Mouse (Mus musculus) NIH3T3 (cell line): ENCODE data around the gene Msantd2.

Experiments
- DNase-seq: peaks from one replicate; pipeline ENCODE4 v3.0.0-alpha.2; 2012; ENCODE audit warnings: low read depth

The Msantd2 gene

DNA sequence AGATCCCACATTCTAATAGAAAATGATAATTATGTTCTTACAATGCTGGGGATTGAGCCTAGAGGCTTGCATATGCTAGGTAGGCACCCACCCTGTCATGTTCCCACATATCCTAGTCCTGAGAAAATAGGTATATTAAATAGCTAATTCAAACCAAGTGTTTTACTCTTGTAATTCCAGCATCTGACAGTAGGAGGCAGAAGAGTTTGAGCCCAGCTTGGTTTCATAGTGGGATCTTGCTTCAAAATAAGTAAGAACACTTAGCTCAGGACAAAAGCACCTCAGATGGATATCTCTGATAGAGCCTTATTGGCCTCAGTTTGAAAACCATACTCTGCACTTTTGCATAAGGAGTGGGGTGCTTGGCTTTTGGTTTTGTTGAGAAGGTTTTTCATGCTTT, 15.2 kb downstream of the Msantd2 start:
- peak; percentile 7 for DNase-seq

GRCm38 (mm10) chr9:37506023-37506422, 16.9 kb downstream of the Msantd2 start:
- no peak for DNase-seq

DNA sequence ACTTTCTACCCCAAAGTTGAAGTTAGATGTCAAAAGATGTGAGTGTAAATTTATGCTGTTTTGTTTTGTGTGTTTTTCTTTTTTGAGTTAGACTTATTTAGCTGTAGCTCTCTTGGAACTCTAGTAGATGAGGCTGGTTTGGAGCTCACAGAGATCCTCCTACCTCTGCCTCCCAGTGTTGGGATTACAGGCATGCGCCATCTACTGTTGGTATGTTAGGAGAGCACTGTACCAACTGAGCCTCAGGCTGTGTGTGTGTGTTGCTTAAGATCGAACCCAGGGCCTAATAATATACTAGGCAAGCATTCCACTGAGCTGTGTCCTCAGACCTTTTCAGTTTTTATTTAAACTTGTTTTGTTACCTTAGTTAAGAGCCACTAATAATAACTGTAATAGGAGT, 23.0 kb downstream of the Msantd2 start:
- no peak for DNase-seq

GRCm38 (mm10) chr9:37514456-37514855, 25.3 kb downstream of the Msantd2 start:
- no peak for DNase-seq

DNA sequence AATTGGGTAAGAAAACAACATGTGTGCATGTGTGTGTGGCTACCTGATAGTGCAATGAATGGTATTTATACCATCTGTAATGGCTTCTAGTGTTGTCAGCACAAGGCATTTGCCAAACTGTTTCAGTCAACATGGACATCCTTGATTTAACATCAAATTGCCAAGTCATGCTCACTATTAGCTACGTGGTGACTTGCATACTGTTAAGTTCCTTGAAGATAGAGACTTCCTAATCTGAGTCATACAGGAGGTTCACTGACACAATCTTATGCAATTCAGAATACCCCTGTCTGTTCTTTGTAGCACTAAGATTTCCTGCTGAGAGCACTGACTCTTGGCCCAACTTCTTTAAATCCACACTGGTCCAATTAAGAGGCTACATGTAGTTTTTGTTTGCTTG, 28.3 kb downstream of the Msantd2 start:
- DNase-seq: peak; percentile 30

DNA sequence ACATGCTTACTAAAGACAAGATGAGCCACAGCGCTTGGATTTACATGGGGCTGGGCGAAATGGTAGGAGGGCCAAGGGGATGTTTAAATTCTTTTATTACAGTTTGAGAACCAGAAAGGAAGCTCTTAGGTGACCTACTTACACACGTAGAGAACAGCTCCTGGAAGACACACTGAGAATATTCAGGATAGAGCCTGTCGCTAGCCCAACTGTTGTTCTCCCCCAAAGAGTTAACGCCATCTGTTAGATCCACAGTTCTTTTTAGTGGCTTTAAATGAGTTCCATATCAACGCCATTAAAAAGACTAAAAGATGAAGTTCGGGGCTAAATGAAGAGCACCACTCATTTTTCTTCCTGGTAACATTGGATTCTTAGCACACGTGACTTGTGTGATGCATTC, 29.9 kb downstream of the Msantd2 start:
- no peak for DNase-seq

DNA sequence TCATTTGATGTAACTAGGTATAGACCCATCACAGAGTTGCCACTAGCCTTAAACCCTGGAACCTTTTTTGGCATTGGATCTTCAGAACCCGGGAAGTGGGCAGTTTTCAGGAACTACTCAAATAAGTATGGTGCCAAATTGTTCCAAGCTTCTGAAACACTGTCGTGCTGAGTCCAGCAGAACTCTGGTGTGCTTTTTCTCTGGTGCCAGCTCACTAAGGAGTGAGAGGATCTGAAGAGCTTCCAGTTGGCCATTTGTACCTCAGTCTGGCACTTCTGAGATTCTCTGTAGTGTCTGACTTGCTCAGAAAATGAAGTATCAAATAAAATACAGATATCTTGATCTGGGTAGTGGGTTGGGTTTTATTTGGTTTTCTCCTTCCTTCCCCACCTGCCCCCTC, 30.9 kb downstream of the Msantd2 start:
- DNase-seq: no peak

- no peak for DNase-seq
Observed at GRCm38 (mm10) chr9:37525461-37525860, 36.3 kb downstream of the Msantd2 start.

DNA sequence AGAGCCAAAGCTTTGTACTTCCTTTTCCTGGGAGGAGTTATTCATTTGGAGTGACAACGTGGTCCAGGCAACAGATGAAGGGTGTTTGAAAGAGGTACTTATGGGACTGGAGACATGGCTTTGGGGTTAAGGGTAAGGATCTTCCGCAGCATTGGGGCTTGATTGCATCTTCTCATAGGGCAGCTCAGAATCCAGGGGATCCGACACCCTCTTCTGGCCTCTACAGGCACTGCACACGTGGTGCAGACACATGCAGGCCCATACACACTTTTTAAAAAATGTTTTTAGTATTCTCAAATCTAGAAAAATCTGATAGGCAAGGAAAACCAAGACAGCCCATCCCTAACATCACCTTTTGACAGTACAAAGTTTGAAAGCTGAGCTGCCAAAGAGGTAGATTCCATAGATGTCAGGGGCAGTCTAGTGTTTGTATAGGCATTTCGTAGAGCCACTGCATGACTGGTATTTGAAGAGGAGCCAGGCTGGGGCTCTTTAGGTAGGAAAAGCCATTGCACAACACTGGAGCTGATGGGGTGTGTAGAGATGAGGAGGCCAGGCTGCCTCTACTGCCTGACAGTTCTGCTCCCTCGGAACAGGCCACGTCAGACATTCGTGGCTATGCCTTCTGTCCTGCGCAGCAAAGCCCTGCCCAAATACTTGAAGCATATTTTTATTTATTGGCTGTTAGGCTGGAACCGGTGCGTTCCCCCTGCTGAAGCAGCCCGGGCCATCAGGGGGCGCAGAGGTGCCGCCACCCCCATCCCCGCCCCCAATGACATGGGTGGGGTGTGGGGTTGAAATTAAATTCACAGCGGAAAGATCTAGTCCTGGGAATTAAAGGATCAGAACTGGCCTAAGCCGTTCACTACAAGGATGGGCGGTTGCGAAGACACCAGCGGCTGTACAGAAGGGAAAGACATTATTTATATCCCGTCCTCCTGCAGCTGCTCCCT, 37.6 kb downstream of the Msantd2 start:
- DNase-seq: no peak

DNA sequence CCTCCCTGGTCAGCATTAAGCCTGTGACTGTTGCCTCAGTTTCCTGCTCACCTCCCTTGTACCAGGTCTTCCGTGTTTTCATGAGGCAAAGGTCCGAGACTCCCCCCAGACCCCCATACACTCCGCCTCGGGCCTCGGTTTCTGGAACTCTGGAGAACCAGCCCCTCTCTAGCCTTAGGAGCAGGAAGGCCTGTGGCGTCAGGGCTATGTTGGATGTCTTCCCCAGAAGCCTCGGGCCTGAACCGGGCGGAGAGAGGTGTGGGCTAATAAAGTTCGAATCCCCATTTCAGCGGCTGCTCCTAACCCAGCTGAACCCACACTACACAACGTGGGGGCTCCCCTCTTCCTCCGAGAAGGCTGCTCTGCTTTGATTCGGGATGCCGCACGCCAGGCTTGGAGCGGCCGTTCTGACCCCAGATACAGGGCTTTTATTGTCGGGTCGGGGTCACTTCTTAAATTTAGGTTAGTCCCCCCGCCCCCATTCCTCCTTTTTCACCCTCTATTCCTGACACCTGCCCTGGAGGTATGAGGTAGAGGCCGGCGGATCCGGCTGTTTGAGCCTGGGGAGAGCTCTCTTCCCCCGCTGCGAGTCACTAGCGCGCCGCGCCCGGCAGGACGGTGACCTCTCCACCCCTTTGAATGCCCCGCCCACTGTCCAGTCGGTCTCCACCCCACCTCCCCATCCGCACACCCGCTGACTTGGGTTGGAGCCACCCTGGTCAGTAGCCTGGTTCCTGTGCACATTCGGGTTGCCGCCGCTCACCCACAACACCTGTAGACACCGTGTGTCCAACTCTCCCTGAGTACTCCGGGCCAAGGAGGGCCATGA, 38.5 kb downstream of the Msantd2 start, which contains the start of gene Esam:
Gene Esam (plus strand): TSS at position 683 of the 829 bp plus-strand sequence.
- DNase-seq: no peak

GRCm38 (mm10) chr9:37528225-37528970, 39.3 kb downstream of the Msantd2 start:
- no peak for DNase-seq

DNA sequence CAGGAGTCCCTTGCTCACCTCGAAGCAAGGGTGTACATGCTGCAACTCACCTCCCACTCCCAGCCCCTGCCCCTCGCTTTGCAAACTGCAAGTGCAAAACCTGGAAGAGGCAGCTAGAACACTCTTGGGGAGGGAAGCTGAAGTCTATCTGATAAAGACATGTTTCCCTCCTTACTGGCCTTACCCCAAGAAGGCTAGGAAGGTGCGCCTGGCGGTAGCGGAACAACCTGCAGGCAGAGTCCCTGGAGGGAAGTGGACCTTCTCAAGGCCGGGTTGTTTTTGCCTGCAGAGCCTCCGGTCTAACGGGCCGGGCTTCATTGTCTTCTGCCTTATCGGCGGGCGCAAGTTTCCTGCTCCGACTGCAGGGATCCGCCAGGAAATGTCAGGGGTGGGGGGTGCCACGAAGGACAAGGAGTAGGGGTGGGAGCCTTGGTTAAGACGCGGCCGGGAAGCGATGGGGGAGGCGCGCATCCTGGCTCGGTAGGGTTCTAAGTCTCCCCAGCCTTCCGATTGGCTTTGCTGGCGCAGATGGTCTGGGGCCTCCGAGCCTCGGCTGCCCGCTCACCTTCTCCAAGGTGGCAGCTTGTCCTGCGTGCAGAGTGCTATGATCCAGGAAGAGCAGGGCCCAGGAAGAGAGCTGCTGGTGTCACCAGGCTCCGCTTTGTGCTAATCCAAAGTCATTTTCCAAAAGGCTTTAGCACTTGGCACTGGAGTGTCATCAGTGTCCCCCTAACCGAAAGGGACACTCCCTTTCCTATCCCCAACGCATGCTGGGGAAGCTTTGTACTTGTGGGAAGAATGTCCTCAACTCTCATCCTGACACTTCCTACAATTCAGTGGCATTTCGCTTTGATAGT, 41.1 kb downstream of the Msantd2 start:
- DNase-seq: no peak

GRCm38 (mm10) chr9:37530888-37531705, 42.0 kb downstream of the Msantd2 start:
- no peak for DNase-seq

GRCm38 (mm10) chr9:37536851-37537250, 47.7 kb downstream of the Msantd2 start:
- no peak for DNase-seq

GRCm38 (mm10) chr9:37537658-37538250, 48.6 kb downstream of the Msantd2 start:
- DNase-seq: no peak

DNA sequence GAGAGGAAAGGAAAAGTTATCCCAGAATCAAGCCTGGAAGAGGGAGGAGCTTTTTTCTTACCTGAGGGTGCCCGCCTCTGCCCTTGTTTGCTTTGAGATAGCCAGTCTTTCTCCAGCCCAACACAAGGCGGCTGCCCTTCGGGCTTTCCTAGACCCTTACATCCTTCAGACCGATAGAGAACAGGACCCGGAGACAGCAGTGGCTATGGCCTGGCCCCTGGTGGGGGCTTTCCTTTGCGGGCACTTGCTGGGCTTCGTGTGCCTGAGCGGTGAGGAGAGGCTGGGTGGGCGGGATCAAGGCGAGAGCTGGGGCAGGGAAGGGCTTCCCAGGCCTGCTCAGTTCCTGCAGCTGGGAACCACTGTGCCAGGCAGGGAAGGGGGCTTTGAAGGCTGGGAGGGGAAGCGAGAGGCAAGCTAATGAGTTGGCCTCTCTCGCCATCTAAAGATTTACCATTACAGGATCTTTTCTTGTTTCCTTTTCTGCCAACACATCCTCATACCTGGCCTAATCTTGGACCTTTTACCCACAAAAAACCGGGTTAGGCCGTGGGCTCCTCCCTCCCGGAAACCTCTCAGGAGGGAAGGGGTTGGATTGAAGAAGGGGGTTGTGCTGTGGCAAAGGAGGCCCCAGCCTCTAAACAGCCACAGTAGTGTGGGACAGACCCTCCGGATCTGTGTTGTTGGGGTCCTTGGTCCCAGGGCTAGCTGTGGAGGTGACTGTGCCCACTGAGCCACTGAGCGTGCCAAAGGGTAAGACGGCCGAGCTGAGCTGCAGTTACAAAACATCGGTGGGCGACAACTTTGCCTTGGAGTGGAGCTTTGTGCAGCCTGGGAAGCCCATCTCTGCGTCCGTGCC, 50.3 kb downstream of the Msantd2 start, which contains the start of gene Vsig2:
Gene Vsig2 (plus strand): TSS at position 86 of the 856 bp plus-strand sequence.
- DNase-seq: no peak

GRCm38 (mm10) chr9:37540226-37540625, 51.1 kb downstream of the Msantd2 start:
- no peak for DNase-seq

GRCm38 (mm10) chr9:37540701-37541575, 51.8 kb downstream of the Msantd2 start:
- no peak for DNase-seq
